Mouse (Mus musculus) B cell, adult 2 months (primary cell): ENCODE results near the gene Ap3s2.

Experiments used
- DNase-seq, 2 experiments: peaks; one replicate each; pipeline ENCODE4 v3.0.0; 2022

Ap3s2 gene

DNA sequence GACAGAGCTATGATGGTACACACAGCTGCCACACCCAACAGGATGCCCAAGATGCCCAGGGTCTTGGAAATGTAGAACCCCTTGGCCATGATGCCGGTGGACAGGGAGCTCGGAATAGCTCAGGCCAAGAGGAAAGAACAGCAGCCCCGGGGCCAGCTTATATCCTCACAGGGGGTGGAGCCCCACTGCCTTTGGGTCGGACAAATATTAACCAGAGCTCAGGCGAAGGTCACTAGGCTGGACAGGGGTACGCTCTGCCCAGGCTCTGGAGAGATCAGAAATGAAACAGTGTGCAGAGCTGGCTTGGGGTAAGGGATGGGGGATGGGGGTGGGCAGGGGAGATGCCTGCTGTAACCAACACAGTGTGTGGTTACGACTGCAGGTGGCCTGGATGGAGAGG lies 78.3 kb downstream of the Ap3s2 start:
- no peak for DNase-seq

DNA sequence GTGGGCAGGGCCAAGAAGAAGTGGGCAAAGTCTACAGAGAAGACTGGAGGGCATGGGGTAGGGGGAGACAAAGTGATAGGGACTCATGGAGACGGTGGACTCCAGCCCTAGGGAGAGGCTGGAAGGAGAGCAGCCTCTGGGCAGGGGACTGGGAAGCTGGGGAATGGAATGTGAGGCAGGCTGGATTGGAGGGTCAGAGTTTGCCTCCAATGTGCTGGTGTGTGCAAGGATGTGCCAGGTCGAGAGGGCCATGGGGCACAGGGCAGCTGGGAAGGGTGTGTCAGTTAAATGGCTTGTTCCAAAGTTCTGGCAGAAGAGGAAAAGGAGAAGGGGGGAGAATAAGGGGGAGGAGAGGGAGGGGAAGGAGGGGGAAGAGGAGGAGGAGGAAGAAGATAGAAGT lies 83.2 kb downstream of the Ap3s2 start:
- no peak for DNase-seq

DNA sequence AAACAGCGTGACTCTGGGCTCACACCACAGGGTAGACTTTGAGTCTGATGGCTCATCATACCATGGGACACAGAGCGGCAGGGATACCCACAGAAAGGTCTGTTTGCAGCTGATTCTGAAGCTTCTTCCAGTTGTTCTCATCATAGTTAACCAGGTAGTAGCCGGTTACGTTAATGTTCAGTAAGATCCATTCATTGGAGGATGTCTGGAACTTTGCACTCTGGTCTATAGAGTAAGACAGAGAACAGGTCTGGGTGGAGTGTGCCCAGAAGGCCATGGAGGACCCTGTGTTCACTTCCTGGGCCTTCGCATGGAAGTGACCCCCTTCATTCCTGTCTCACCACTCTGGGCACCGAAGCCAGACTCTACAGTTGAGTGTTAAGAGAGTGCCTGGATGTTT lies 85.3 kb downstream of the Ap3s2 start:
- DNase-seq: no peak

DNA sequence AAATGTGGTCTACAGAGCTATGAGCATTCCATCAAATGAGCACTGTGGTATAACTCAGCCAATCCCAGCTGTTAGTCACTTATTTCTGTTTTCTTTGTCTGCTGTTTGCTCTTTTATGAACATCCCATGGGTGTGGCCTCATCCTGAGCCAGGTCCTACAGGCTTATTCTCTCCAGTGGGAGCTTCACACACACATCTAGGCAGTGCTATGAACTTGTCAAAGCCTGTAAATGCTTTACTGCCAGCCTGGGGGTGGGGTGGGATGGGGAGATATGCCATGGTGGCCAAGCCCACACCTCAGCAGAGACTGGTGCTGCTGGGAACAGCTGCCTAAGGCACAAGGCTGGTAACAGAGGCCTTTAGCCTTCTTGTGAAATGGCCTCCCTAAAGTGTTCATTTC lies 87.5 kb downstream of the Ap3s2 start:
- DNase-seq: no peak

DNA sequence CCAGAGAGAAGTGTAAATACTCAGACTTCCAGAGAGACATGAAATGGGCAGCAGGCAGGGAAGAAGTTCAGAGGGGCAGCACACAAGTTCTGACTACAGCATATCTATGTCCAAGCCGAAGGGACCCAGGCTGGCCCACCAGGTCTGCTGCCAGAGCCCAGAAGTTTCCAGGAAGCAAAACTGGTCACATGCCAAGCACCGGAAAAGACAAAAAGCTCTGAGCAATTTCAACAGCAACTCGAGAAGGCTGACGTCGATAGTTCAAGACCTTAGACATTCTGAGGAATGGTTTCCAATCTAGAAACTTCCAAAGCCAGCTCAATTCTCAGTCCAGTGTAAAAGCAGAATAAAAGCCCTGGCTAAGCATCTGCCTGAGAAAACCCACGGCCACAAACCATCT lies 88.9 kb downstream of the Ap3s2 start:
- no peak for DNase-seq

DNA sequence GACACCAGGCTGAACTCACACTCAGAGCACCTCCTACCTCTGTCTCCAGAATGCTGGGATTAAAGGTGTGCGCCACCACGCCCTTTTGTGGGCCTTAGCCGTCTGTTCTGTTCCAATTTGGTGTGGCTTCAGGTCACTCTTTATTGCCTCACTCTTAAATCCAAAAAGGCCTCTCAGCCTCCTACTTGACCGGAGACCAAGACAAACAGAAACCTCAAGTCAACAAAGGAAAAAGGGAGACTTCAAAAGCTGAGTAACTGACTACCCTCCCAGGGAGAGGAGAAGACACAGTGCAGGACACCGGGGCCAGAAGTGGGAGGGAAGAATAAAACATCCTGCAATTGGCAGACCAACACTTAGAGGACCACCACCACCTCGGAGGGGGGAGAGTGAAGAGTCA lies 89.3 kb downstream of the Ap3s2 start:
- no peak for DNase-seq

DNA sequence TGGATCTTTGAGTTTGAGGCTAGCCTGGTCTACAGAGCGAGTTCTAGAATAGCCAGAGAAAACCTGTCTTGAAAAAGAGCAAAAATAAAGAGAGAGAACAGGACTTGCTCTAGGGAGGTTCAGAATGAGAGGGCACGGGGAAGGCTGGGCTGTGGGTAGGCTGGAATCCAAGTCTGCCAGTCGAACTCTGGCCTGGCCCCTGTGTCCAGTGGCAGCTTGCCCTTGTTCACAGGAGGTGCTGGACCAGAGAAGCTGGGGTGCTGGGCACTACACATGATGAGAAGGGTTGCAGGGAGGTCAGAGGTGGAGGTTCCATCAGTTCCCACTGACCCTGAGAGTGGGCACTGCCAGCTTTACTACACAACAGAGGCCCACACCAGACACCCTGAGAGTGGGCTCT lies 92.1 kb downstream of the Ap3s2 start:
- no peak for DNase-seq
